Mouse (Mus musculus) spleen, adult 2 months (tissue): ENCODE data around the gene Cyb5d1.

ENCODE experiments used
- CTCF ChIP-seq: fragments of 200-500 bp; IDR thresholded peaks from 2 replicates; pipeline ENCODE4 v1.5.1; 2011; ENCODE audit warnings: mild to moderate bottlenecking, inconsistent platforms; ENCODE audit not compliant: insufficient read depth, insufficient read length, insufficient replicate concordance; ENCODE audit errors: extremely low read depth
- POLR2A ChIP-seq: fragments of 200-500 bp; IDR thresholded peaks from 2 replicates; pipeline ENCODE4 v1.6.1; 2011; ENCODE audit warnings: low read depth, low read length, inconsistent platforms

GRCm38 (mm10) chr11:69368356-69369214 is 26.8 kb downstream of the Cyb5d1 start:
- no peak for TF ChIP-seq CTCF
- TF ChIP-seq POLR2A: no peak; the same call in 1 of the 2 replicates
